Mouse (Mus musculus) pancreas, adult 10 weeks (tissue): ENCODE data around the gene Olfr65. TPM values are rescaled to one million over a fixed set of nuclear protein-coding genes. Genes with fewer than 3 reads are reported as not detected.

Experiments used
- polyA plus RNA-seq: library from polyadenylated mRNA; stranded (reverse); fragments of 350-450 nt; fragmentation: Illumina TruSeq; extraction: RNeasy Lipid Tissue Mini Kit (QIAGEN cat#74804); gene quantifications from one replicate; pipeline ENCODE4 v1.2.3, GENCODE M21; 2015; ENCODE audit warnings: low read depth, low replicate concordance; ENCODE audit not compliant: insufficient read depth

Olfr65 gene
- not detected for polyA plus RNA-seq

GRCm38 (mm10) chr7:103903187-103903586, at the start of gene Olfr65:
Gene Olfr65 (plus strand): TSS chr7:103903487.

GRCm38 (mm10) chr7:103886152-103886551, 17.1 kb upstream of the Olfr65 start, which contains the start of gene Olfr66:
Gene Olfr66 (minus strand): TSS chr7:103886252.

GRCm38 (mm10) chr7:103894385-103894784, 8.9 kb upstream of the Olfr65 start, which contains the start of gene Olfr64:
Gene Olfr64 (minus strand): TSS chr7:103894485.

GRCm38 (mm10) chr7:103928525-103928924, 25.2 kb downstream of the Olfr65 start, which contains the start of gene Olfr631:
Gene Olfr631 (plus strand): TSS chr7:103928825.

GRCm38 (mm10) chr7:103934264-103934663, 31.0 kb downstream of the Olfr65 start, which contains the start of gene Olfr632:
Gene Olfr632 (plus strand): TSS chr7:103934347.

GRCm38 (mm10) chr7:103944137-103944536, 40.9 kb downstream of the Olfr65 start, which contains the start of gene Olfr633:
Gene Olfr633 (plus strand): TSS chr7:103944437.

Other genes with a start within 250 kb of the Olfr65 start
- not detected for gene Olfr623, start 239.8 kb upstream of the Olfr65 start, polyA plus RNA-seq
- not detected for gene Olfr624, start 232.3 kb upstream of the Olfr65 start, polyA plus RNA-seq
- not detected for gene Olfr625-ps1, start 220.8 kb upstream of the Olfr65 start, polyA plus RNA-seq
- gene Olfr243, start 188.8 kb upstream of the Olfr65 start, polyA plus RNA-seq: not detected
- not detected for gene Olfr628, start 173.1 kb upstream of the Olfr65 start, polyA plus RNA-seq
- gene Olfr629, start 158.5 kb upstream of the Olfr65 start, polyA plus RNA-seq: not detected
- not detected for gene Olfr630, start 146.2 kb upstream of the Olfr65 start, polyA plus RNA-seq
- not detected for gene Olfr69, start 131.9 kb upstream of the Olfr65 start, polyA plus RNA-seq
- not detected for gene Olfr68, start 123.8 kb upstream of the Olfr65 start, polyA plus RNA-seq
- gene Olfr67, start 111.7 kb upstream of the Olfr65 start, polyA plus RNA-seq: not detected
- gene Hbb-bt, start 89.5 kb upstream of the Olfr65 start, polyA plus RNA-seq: 331 TPM
- 2,689 TPM for gene Hbb-bs, start 75.4 kb upstream of the Olfr65 start, polyA plus RNA-seq
- not detected for gene Hbb-bh2, start 63.0 kb upstream of the Olfr65 start, polyA plus RNA-seq
- gene Hbb-bh1, start 60.3 kb upstream of the Olfr65 start, polyA plus RNA-seq: not detected
- gene Hbb-y, start 50.3 kb upstream of the Olfr65 start, polyA plus RNA-seq: not detected
- not detected for gene Olfr66, start 17.2 kb upstream of the Olfr65 start, polyA plus RNA-seq
- not detected for gene Olfr64, start 9.0 kb upstream of the Olfr65 start, polyA plus RNA-seq
- gene Olfr631, start 25.3 kb downstream of the Olfr65 start, polyA plus RNA-seq: not detected
- gene Olfr632, start 30.9 kb downstream of the Olfr65 start, polyA plus RNA-seq: not detected
- not detected for gene Olfr633, start 41.0 kb downstream of the Olfr65 start, polyA plus RNA-seq
- gene Olfr635, start 67.7 kb downstream of the Olfr65 start, polyA plus RNA-seq: not detected
- not detected for gene Olfr638, start 95.3 kb downstream of the Olfr65 start, polyA plus RNA-seq
- not detected for gene Olfr639, start 113.8 kb downstream of the Olfr65 start, polyA plus RNA-seq
- not detected for gene Olfr640, start 122.1 kb downstream of the Olfr65 start, polyA plus RNA-seq
- not detected for gene Olfr641, start 132.0 kb downstream of the Olfr65 start, polyA plus RNA-seq
- not detected for gene Olfr642, start 149.2 kb downstream of the Olfr65 start, polyA plus RNA-seq
- gene 4930516K23Rik, start 158.0 kb downstream of the Olfr65 start, polyA plus RNA-seq: not detected
- not detected for gene Olfr644, start 168.4 kb downstream of the Olfr65 start, polyA plus RNA-seq
- not detected for gene Olfr645, start 182.0 kb downstream of the Olfr65 start, polyA plus RNA-seq
- gene Olfr646, start 201.4 kb downstream of the Olfr65 start, polyA plus RNA-seq: not detected
- not detected for gene Ubqln5, start 226.3 kb downstream of the Olfr65 start, polyA plus RNA-seq
- gene Olfr643, start 233.9 kb downstream of the Olfr65 start, polyA plus RNA-seq: not detected
- gene Ubqln3, start 239.8 kb downstream of the Olfr65 start, polyA plus RNA-seq: not detected
- gene Ubqlnl, start 247.1 kb downstream of the Olfr65 start, polyA plus RNA-seq: not detected